In genomic region chr5:129353549-129353948, GRCm38 (mm10) we compare ENCODE assay signal across 19 mouse cellular contexts.
DNase-seq lines count a peak whose midpoint lies in the region; ATAC-seq lines count a peak whose summit lies in the region.
"Had no signal": no experiment of that assay in that cellular context is flagged by ENCODE, and none has a peak within 500 bp of the region (broad histone marks: within the 10 kb centered on the region; RNA-seq: fewer than 3 reads in every experiment).

No protein-coding gene starts in this region.

- no peaks in the 10 kb centered on the region for H3K27me3 ChIP-seq in kidney, embryonic 16.5 days (ENCODE audit: insufficient read depth, low read length)
- no peaks in the 10 kb centered on the region for H3K27me3 ChIP-seq in hindbrain, embryonic 16.5 days (replicated peaks; ENCODE audit: control insufficient read depth, insufficient read depth, low read length)
- no peaks in the 10 kb centered on the region for H3K27me3 ChIP-seq in heart, embryonic 10.5 days (ENCODE audit: insufficient read depth, poor library complexity, severe bottlenecking)
- H3K27me3 ChIP-seq: liver, embryonic 12.5 days had no signal

- H3K9ac ChIP-seq in kidney, embryonic 16.5 days (replicated peaks; ENCODE audit: low read length), result no peak overlapping the region
- H3K9ac ChIP-seq in hindbrain, embryonic 16.5 days (ENCODE audit: low read depth, low read length), result no peak overlapping the region
- H3K9ac ChIP-seq: liver, embryonic 12.5 days; lung, embryonic 14.5 days had no signal

- H3K4me2 ChIP-seq in kidney, embryonic 16.5 days (replicated peaks; ENCODE audit: low read depth, low read length), result no peak overlapping the region
- H3K4me2 ChIP-seq in hindbrain, embryonic 16.5 days (ENCODE audit: low read length), result no peak overlapping the region
- H3K4me2 ChIP-seq: liver, embryonic 12.5 days; lung, embryonic 14.5 days had no signal

- no peaks in the 10 kb centered on the region for H3K36me3 ChIP-seq in kidney, embryonic 16.5 days (ENCODE audit: insufficient read depth, low read length)
- H3K36me3 ChIP-seq in hindbrain, embryonic 16.5 days (ENCODE audit: control insufficient read depth, insufficient read depth, low read length), result no peaks in the 10 kb centered on the region
- no peaks in the 10 kb centered on the region for H3K36me3 ChIP-seq in heart, embryonic 10.5 days
- H3K36me3 ChIP-seq: liver, embryonic 12.5 days had no signal

- ATAC-seq in kidney, embryonic 16.5 days (ENCODE audit: low FRiP score, low TSS enrichment), result no peak
- peak; percentile 52 for ATAC-seq in hindbrain, embryonic 16.5 days
- ATAC-seq: CD4-positive, CD25-positive, alpha-beta regulatory T cell, adult 4 months; liver, embryonic 12.5 days had no signal

- no peak overlapping the region for H3K27ac ChIP-seq in kidney, embryonic 16.5 days (ENCODE audit: low read length)
- peak overlapping the region; percentile 36; the same call in 1 of the 2 replicates for H3K27ac ChIP-seq in hindbrain, embryonic 16.5 days (ENCODE audit: low read depth, low read length)
- H3K27ac ChIP-seq in heart, embryonic 10.5 days, result no peak overlapping the region
- H3K27ac ChIP-seq: liver, embryonic 12.5 days; macrophage had no signal

- DNase-seq in embryo, embryonic 10 days (ENCODE audit: low spot score), result peak; percentile 11
- DNase-seq in embryo, embryonic 9.5 days (ENCODE audit: extremely low spot score), result no peak
- DNase-seq in kidney, postnatal 14 days, result peak; percentile 13
- peak; percentile 86 for DNase-seq in MN1 (ENCODE audit: low spot score)
- no peak for DNase-seq in heart, embryonic 10.5 days (ENCODE audit: low spot score)
- no peak for DNase-seq in adrenal gland, adult 18-20 months (ENCODE audit: low spot score in 2 of 2)
- DNase-seq: adrenal gland, postnatal 25 days; cerebellum, adult 8-10 months; gastrocnemius, postnatal 36 days; heart, postnatal 10 days; kidney, adult 11 months; lung, embryonic 14.5 days; right cerebral cortex, adult 18-20 months; thymus, postnatal 36 days had no signal

- no peaks in the 10 kb centered on the region for H3K9me3 ChIP-seq in kidney, embryonic 16.5 days (ENCODE audit: low read length)
- no peaks in the 10 kb centered on the region for H3K9me3 ChIP-seq in hindbrain, embryonic 16.5 days (ENCODE audit: control insufficient read depth, low read length)
- H3K9me3 ChIP-seq in heart, embryonic 10.5 days, result no peaks in the 10 kb centered on the region
- H3K9me3 ChIP-seq: liver, embryonic 12.5 days had no signal

- 7% methylated on average over 9 of the region's 9 CpGs for WGBS in kidney, embryonic 16.5 days
- 22% methylated on average over 9 of the region's 9 CpGs for WGBS in hindbrain, embryonic 16.5 days
- WGBS in heart, embryonic 10.5 days, result 24% methylated on average over 9 of the region's 9 CpGs

- H3K4me3 ChIP-seq in kidney, embryonic 16.5 days (ENCODE audit: low read length), result no peak overlapping the region
- no peak overlapping the region for H3K4me3 ChIP-seq in hindbrain, embryonic 16.5 days (ENCODE audit: low read length)
- no peak overlapping the region for H3K4me3 ChIP-seq in heart, embryonic 10.5 days
- H3K4me3 ChIP-seq: liver, embryonic 12.5 days had no signal

- peaks cover 7% of the 10 kb centered on the region for H3K4me1 ChIP-seq in kidney, embryonic 16.5 days (ENCODE audit: insufficient read depth, low read length)
- H3K4me1 ChIP-seq in hindbrain, embryonic 16.5 days (ENCODE audit: control insufficient read depth, insufficient read depth, low read depth, low read length), result peaks cover 4% of the 10 kb centered on the region
- H3K4me1 ChIP-seq in heart, embryonic 10.5 days, result peaks cover 7% of the 10 kb centered on the region; the same call in 1 of the 2 replicates
- H3K4me1 ChIP-seq: liver, embryonic 12.5 days had no signal

Comparison
In these comparisons a context has a peak if more than half of its experiments do, and no peak if none do; other contexts are left out.
1. DNase-seq: peak in embryo, embryonic 10 days (single experiment), kidney, postnatal 14 days (single experiment) and MN1 (single experiment); none in embryo, embryonic 9.5 days (single experiment), heart, embryonic 10.5 days (single experiment) and adrenal gland, adult 18-20 months (0 of 2).